Mouse (Mus musculus): ENCODE data around the gene Atp5j. TPM values are rescaled to one million over a fixed set of nuclear protein-coding genes. Genes with fewer than 3 reads are reported as not detected.

Atp5j gene
- total RNA-seq, 1 experiment: 149 TPM

DNA sequence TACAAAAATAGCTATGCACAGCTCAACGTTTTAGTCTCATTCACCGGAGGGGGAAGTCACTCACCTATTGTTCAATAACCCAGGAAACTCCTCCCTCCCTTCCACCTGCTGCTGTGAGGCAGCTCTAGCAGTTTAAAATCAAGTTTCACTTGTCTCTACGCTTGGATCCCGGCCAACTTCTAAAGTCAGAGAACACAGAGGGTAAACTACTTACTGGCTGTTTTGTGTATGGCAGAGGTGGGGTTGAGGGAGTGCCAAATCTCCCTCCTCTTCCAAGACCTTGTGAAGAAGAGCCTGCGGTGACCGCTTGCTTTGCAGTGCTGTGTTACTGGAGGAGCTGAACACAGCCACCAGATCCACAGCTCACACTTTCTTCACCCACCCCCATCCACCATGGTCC lies 10.4 kb downstream of the Atp5j start:
- in situ Hi-C loops (cut with MboI; ENCODE audit: low sequenced_read_pairs in 2 of 2, unreplicated experiment in 2 of 2): no loop called here
- Histone ChIP-seq H3K36me3 (ENCODE audit: control insufficient read depth, insufficient read depth, low read length, poor library complexity, severe bottlenecking) (peaks cover 34% of the 10 kb centered on the region), H3K9ac (ENCODE audit: insufficient read depth, low read depth, low read length, poor library complexity, severe bottlenecking) (no peak overlapping the region), H3K27ac (ENCODE audit: insufficient read depth, low read depth, low read length, poor library complexity, severe bottlenecking) (peak overlapping the region; percentile 51; the same call in 1 of the 2 replicates), H3K4me1 (ENCODE audit: control insufficient read depth in 2 of 2, insufficient read depth in 2 of 2, low read length in 2 of 2, poor library complexity in 1 of 2) (peaks cover 0 to 7% of the 10 kb centered on the region in 2 experiments; a peak in 2 of 4 replicates), H3K4me3 (ENCODE audit: insufficient read depth in 1 of 2, low read depth in 1 of 2, low read length in 2 of 2, poor library complexity in 1 of 2, severe bottlenecking in 1 of 2) (no peak overlapping the region), H3K9me3 (ENCODE audit: control insufficient read depth, insufficient read depth, low read depth, low read length) (no peaks in the 10 kb centered on the region)
- DNase-seq (ENCODE audit: low read depth, low spot score): peak; percentile 41
- TF ChIP-seq ZC3H11A (IDR thresholded peaks at IDR 0.05; ENCODE audit: borderline replicate concordance, low read depth, low read length) (no peak), ZNF384 (IDR thresholded peaks at IDR 0.05; ENCODE audit: low read depth, low read length) (no peak), HCFC1 (IDR thresholded peaks at IDR 0.05; ENCODE audit: borderline replicate concordance, insufficient read depth, low read length) (no peak), MAFK (IDR thresholded peaks at IDR 0.05; ENCODE audit: insufficient read depth, low read depth, low read length) (no peak)

DNA sequence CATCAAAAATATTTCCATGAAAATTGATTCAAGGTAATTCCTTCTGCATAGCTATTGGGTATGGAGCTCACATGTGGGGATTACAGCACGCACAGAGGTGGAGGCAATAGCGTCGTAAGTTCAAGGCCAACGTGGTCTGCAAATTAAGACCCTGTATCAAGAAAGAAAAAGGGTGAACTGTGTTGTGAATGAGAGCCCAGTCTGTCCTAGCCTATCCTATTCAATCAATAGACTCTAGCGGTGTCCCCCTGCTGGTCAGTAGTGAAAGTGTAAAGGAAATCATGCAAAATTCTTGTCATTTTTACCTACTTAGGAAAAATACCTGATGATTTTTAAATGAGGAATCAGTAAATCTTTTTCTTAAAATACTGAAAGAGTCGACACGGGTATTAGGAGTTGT lies 18.0 kb downstream of the Atp5j start:
- no peak overlapping the region for H3K4me3 ChIP-seq (ENCODE audit: insufficient read depth in 1 of 2, low read depth in 1 of 2, low read length in 2 of 2, poor library complexity in 1 of 2, severe bottlenecking in 1 of 2)
- no peak for TF ChIP-seq ZNF384 (IDR thresholded peaks at IDR 0.05; ENCODE audit: low read depth, low read length)
- no peak for TF ChIP-seq MAFK (IDR thresholded peaks at IDR 0.05; ENCODE audit: insufficient read depth, low read depth, low read length)
- no peak for TF ChIP-seq HCFC1 (IDR thresholded peaks at IDR 0.05; ENCODE audit: borderline replicate concordance, insufficient read depth, low read length)
- TF ChIP-seq CHD2 (IDR thresholded peaks at IDR 0.05; ENCODE audit: low read depth, low read length): no peak
- no peak for TF ChIP-seq ZC3H11A (IDR thresholded peaks at IDR 0.05; ENCODE audit: borderline replicate concordance, low read depth, low read length)
- H3K9ac ChIP-seq (ENCODE audit: insufficient read depth, low read depth, low read length, poor library complexity, severe bottlenecking): no peak overlapping the region
- H3K4me1 ChIP-seq (ENCODE audit: control insufficient read depth in 2 of 2, insufficient read depth in 2 of 2, low read length in 2 of 2, poor library complexity in 1 of 2): no peaks in the 10 kb centered on the region
- in situ Hi-C loops (cut with MboI; ENCODE audit: low sequenced_read_pairs in 2 of 2, unreplicated experiment in 2 of 2): no loop called here
- no peaks in the 10 kb centered on the region for H3K9me3 ChIP-seq (ENCODE audit: control insufficient read depth, insufficient read depth, low read depth, low read length)
- DNase-seq (ENCODE audit: low read depth, low spot score): no peak
- H3K27ac ChIP-seq (ENCODE audit: insufficient read depth, low read depth, low read length, poor library complexity, severe bottlenecking): no peak overlapping the region
- H3K36me3 ChIP-seq (ENCODE audit: control insufficient read depth, insufficient read depth, low read length, poor library complexity, severe bottlenecking): peaks cover 10% of the 10 kb centered on the region

DNA sequence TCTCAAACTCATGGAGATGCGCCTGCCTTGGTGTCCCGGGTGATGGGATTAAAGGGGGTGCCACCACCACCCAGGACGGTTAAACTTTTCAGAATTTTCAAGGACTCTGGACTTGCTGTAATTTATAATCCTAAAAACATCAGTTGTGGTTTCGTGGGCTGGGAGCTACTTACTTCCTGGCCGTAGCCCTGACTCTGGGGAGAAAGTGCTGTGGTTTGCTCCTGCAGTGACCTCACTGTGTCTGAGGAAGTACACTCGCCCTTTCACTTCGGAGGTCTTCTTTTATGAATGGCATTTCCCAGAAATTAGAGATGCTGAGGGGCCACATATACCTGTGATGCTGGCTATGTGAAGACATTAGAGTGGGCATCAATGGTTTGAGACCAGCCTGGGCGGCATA lies 20.9 kb downstream of the Atp5j start:
- Histone ChIP-seq H3K27ac (ENCODE audit: insufficient read depth, low read depth, low read length, poor library complexity, severe bottlenecking) (no peak overlapping the region), H3K4me3 (ENCODE audit: insufficient read depth in 1 of 2, low read depth in 1 of 2, low read length in 2 of 2, poor library complexity in 1 of 2, severe bottlenecking in 1 of 2) (no peak overlapping the region), H3K9me3 (ENCODE audit: control insufficient read depth, insufficient read depth, low read depth, low read length) (no peaks in the 10 kb centered on the region), H3K36me3 (ENCODE audit: control insufficient read depth, insufficient read depth, low read length, poor library complexity, severe bottlenecking) (peaks cover 8% of the 10 kb centered on the region), H3K9ac (ENCODE audit: insufficient read depth, low read depth, low read length, poor library complexity, severe bottlenecking) (no peak overlapping the region), H3K4me1 (ENCODE audit: control insufficient read depth in 2 of 2, insufficient read depth in 2 of 2, low read length in 2 of 2, poor library complexity in 1 of 2) (no peaks in the 10 kb centered on the region)
- in situ Hi-C loops (cut with MboI; ENCODE audit: low sequenced_read_pairs in 2 of 2, unreplicated experiment in 2 of 2): no loop called here
- TF ChIP-seq CHD2 (IDR thresholded peaks at IDR 0.05; ENCODE audit: low read depth, low read length) (no peak), ZC3H11A (IDR thresholded peaks at IDR 0.05; ENCODE audit: borderline replicate concordance, low read depth, low read length) (no peak), HCFC1 (IDR thresholded peaks at IDR 0.05; ENCODE audit: borderline replicate concordance, insufficient read depth, low read length) (no peak), ZNF384 (IDR thresholded peaks at IDR 0.05; ENCODE audit: low read depth, low read length) (no peak), MAFK (IDR thresholded peaks at IDR 0.05; ENCODE audit: insufficient read depth, low read depth, low read length) (no peak)
- no peak for DNase-seq (ENCODE audit: low read depth, low spot score)

DNA sequence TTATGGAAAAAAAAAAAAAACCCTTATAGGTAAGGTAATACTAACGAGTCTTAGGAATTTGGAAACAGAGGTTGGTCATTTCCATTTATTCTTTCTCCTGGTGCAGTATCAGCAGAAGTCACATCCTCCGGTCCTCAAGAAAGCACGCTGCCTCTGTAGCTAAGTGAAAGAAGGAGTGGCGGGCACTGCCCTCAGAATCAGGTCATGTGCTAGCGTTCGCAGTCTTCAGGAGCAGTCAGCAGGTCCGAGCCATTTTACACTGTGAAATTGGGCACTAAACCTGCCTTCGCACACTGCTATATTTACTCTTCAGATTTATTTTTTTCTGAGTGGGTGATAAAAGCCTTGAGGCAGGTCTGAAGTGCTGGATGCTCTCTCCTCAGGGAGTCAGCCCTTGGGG lies 21.6 kb downstream of the Atp5j start:
- in situ Hi-C loops (cut with MboI; ENCODE audit: low sequenced_read_pairs in 2 of 2, unreplicated experiment in 2 of 2): no loop called here

DNA sequence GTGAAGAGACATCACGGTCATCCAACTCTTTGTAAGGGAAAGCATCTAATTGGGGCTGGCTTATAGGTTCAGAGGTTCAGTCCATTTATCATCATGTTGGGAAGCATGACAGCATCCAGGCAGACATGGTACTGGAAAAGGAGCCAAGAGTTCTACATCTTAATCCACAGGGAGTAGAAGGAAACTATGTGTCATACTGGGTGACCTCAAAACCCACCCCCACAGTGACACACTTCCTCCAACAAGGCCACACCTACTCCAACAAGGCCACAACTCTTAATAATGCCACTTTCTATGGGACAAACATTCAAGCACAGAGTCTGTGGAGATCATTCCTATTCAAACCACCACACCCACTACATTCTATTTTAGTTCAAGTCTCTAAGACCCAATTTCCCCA lies 25.2 kb downstream of the Atp5j start:
- Histone ChIP-seq H3K9me3 (ENCODE audit: control insufficient read depth, insufficient read depth, low read depth, low read length) (no peaks in the 10 kb centered on the region), H3K4me1 (ENCODE audit: control insufficient read depth in 2 of 2, insufficient read depth in 2 of 2, low read length in 2 of 2, poor library complexity in 1 of 2) (no peaks in the 10 kb centered on the region), H3K36me3 (ENCODE audit: control insufficient read depth, insufficient read depth, low read length, poor library complexity, severe bottlenecking) (peaks cover 16% of the 10 kb centered on the region), H3K4me3 (ENCODE audit: insufficient read depth in 1 of 2, low read depth in 1 of 2, low read length in 2 of 2, poor library complexity in 1 of 2, severe bottlenecking in 1 of 2) (no peak overlapping the region), H3K9ac (ENCODE audit: insufficient read depth, low read depth, low read length, poor library complexity, severe bottlenecking) (no peak overlapping the region), H3K27ac (ENCODE audit: insufficient read depth, low read depth, low read length, poor library complexity, severe bottlenecking) (no peak overlapping the region)
- in situ Hi-C loops (cut with MboI; ENCODE audit: low sequenced_read_pairs in 2 of 2, unreplicated experiment in 2 of 2): no loop called here
- DNase-seq (ENCODE audit: low read depth, low spot score): no peak
- no peak for TF ChIP-seq CHD2 (IDR thresholded peaks at IDR 0.05; ENCODE audit: low read depth, low read length)
- TF ChIP-seq MAFK (IDR thresholded peaks at IDR 0.05; ENCODE audit: insufficient read depth, low read depth, low read length): no peak
- no peak for TF ChIP-seq ZNF384 (IDR thresholded peaks at IDR 0.05; ENCODE audit: low read depth, low read length)
- TF ChIP-seq HCFC1 (IDR thresholded peaks at IDR 0.05; ENCODE audit: borderline replicate concordance, insufficient read depth, low read length): no peak
- no peak for TF ChIP-seq ZC3H11A (IDR thresholded peaks at IDR 0.05; ENCODE audit: borderline replicate concordance, low read depth, low read length)

More for the DNA sequence above, 21.6 kb downstream of the Atp5j start:
- TF ChIP-seq ZNF384 (IDR thresholded peaks at IDR 0.05; ENCODE audit: low read depth, low read length) (no peak), MAFK (IDR thresholded peaks at IDR 0.05; ENCODE audit: insufficient read depth, low read depth, low read length) (no peak), ZC3H11A (IDR thresholded peaks at IDR 0.05; ENCODE audit: borderline replicate concordance, low read depth, low read length) (no peak), CHD2 (IDR thresholded peaks at IDR 0.05; ENCODE audit: low read depth, low read length) (no peak), HCFC1 (IDR thresholded peaks at IDR 0.05; ENCODE audit: borderline replicate concordance, insufficient read depth, low read length) (no peak)
- peaks cover 12% of the 10 kb centered on the region for H3K36me3 ChIP-seq (ENCODE audit: control insufficient read depth, insufficient read depth, low read length, poor library complexity, severe bottlenecking)
- no peak overlapping the region for H3K9ac ChIP-seq (ENCODE audit: insufficient read depth, low read depth, low read length, poor library complexity, severe bottlenecking)
- no peaks in the 10 kb centered on the region for H3K4me1 ChIP-seq (ENCODE audit: control insufficient read depth in 2 of 2, insufficient read depth in 2 of 2, low read length in 2 of 2, poor library complexity in 1 of 2)
- no peaks in the 10 kb centered on the region for H3K9me3 ChIP-seq (ENCODE audit: control insufficient read depth, insufficient read depth, low read depth, low read length)
- H3K4me3 ChIP-seq (ENCODE audit: insufficient read depth in 1 of 2, low read depth in 1 of 2, low read length in 2 of 2, poor library complexity in 1 of 2, severe bottlenecking in 1 of 2): no peak overlapping the region
- H3K27ac ChIP-seq (ENCODE audit: insufficient read depth, low read depth, low read length, poor library complexity, severe bottlenecking): no peak overlapping the region
- DNase-seq (ENCODE audit: low read depth, low spot score): no peak
